Mouse (Mus musculus) liver, embryonic 14.5 days (tissue): ENCODE results near the gene Sp1.

Experiments used
- CTCF ChIP-seq: IDR thresholded peaks from 2 replicates; pipeline ENCODE4 v1.5.1; 2016; ENCODE audit warnings: antibody characterized with exemption, low read depth, control low read depth
- EP300 ChIP-seq: IDR thresholded peaks from 2 replicates; pipeline ENCODE4 v1.6.1; 2016; ENCODE audit warnings: antibody characterized with exemption, low read depth

DNA sequence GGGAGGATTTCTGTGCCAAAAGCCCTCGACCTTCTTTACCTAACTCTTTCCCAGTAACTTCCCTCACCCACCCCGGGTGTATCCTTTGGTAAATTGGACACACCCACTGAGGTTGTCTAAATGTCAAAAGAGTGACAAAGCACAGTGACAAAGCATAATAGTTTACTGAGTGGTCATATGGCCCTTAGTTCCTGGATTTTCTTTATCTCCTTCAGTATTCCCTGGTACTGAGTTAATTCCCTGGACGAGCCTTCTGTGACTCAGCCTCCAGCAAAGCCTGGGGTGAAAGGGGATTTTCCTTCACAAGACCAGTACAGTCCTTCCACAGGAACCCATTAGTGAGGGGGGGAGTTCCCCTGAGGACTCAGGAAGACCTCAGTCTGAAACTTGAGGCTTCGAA, 55.0 kb downstream of the Sp1 start:
- TF ChIP-seq CTCF (no peak), EP300 (no peak)
